Mouse (Mus musculus) heart, adult 2 months (tissue): Measurements from ENCODE around the gene Egfl8. TPM values are rescaled to one million over a fixed set of nuclear protein-coding genes. Genes with fewer than 3 reads are reported as not detected.

Source experiments
- DNase-seq, 2 experiments: peaks; one replicate each; pipeline ENCODE4 v3.0.0; 2021
- H3K27ac ChIP-seq: fragments of 200-600 bp; 2 replicates; pipeline ENCODE4 v1.8.1; 2022
- H3K27me3 ChIP-seq: fragments of 200-500 bp; 2 replicates; pipeline ENCODE4 v1.6.1; 2012; ENCODE audit warnings: mild to moderate bottlenecking, low read length, inconsistent platforms, mixed read lengths; ENCODE audit not compliant: control insufficient read depth, insufficient read depth
- H3K36me3 ChIP-seq: fragments of 200-500 bp; 2 replicates; pipeline ENCODE4 v1.6.1; 2012; ENCODE audit warnings: low read length, inconsistent platforms; ENCODE audit not compliant: control insufficient read depth, insufficient read depth
- H3K4me1 ChIP-seq: fragments of 200-500 bp; 2 replicates; pipeline ENCODE4 v1.6.1; 2011; ENCODE audit warnings: low read length; ENCODE audit not compliant: control insufficient read depth, insufficient read depth
- H3K4me3 ChIP-seq: fragments of 200-600 bp; 2 replicates; pipeline ENCODE4 v1.8.1; 2022
- H3K79me2 ChIP-seq: fragments of 200-500 bp; replicated peaks from 2 replicates; pipeline ENCODE4 v1.6.1; 2012; ENCODE audit warnings: mild to moderate bottlenecking, inconsistent platforms, low read length, moderate library complexity, mixed read lengths; ENCODE audit not compliant: control insufficient read depth, insufficient read depth
- H3K9ac ChIP-seq: fragments of 200-500 bp; 2 replicates; pipeline ENCODE4 v1.6.1; 2012; ENCODE audit warnings: low read depth, mild to moderate bottlenecking, control low read depth, inconsistent platforms, low read length, mixed read lengths
- CTCF ChIP-seq: fragments of 200-600 bp; IDR thresholded peaks from 2 replicates; pipeline ENCODE4 v1.8.1; 2022; ENCODE audit warnings: antibody characterized with exemption, mild to moderate bottlenecking, moderate library complexity
- EP300 ChIP-seq: fragments of 200-500 bp; IDR thresholded peaks from 2 replicates; pipeline ENCODE4 v1.6.1; 2011; ENCODE audit warnings: low read depth, low read length, control low read depth; ENCODE audit not compliant: insufficient read depth
- POLR2A ChIP-seq: fragments of 200-500 bp; IDR thresholded peaks from 2 replicates; pipeline ENCODE4 v1.6.1; 2011; ENCODE audit warnings: mild to moderate bottlenecking, low read depth, low read length, control low read depth; ENCODE audit not compliant: insufficient read depth
- WGBS: fragments of 180-500 bp; shearing (Covaris S2); methylation state at CpG from one replicate; pipeline ENCODE4 v1.1.7; 2018; 5-methylcytosine and 5-hydroxymethylcytosine counted together
- intact Hi-C: fragments of 180-260 bp; cut with DNase I; formaldehyde crosslinking; loops from one replicate; pipeline ENCODE4 v1.15.1; 2025
- polyA plus RNA-seq: library from polyadenylated mRNA; depleted of rRNA; stranded (reverse); fragments of >200 nt; gene quantifications from 2 replicates; pipeline ENCODE4 v1.2.3, GENCODE M21; 2012
- total RNA-seq, 2 experiments: library from RNA; stranded (reverse); gene quantifications; 2 replicates each; pipeline ENCODE4 v1.2.3; 2021

The Egfl8 gene
- total and polyA plus RNA-seq, 3 experiments = 1.2 to 2.4 (median 1.8) TPM

- no peaks in the 10 kb centered on the region for H3K36me3 ChIP-seq
- H3K4me3 ChIP-seq = no peak overlapping the region
- DNase-seq = no peak
- no peaks in the 10 kb centered on the region for H3K27me3 ChIP-seq
- intact Hi-C loops = no loop called here
- no peaks in the 10 kb centered on the region for H3K79me2 ChIP-seq
- no peak overlapping the region for H3K9ac ChIP-seq
- 91% methylated on average over 3 of the region's 3 CpGs for WGBS
- no peak overlapping the region for H3K27ac ChIP-seq
- H3K4me1 ChIP-seq = no peaks in the 10 kb centered on the region
- TF ChIP-seq POLR2A (no peak), EP300 (no peak), CTCF (no peak)
These were observed 37.7 kb downstream of the Egfl8 start for GRCm38 (mm10) chr17:34578070-34578469.

GRCm38 (mm10) chr17:34576577-34576976 is 39.2 kb downstream of the Egfl8 start:
- H3K79me2 ChIP-seq = no peaks in the 10 kb centered on the region
- H3K4me3 ChIP-seq = no peak overlapping the region
- intact Hi-C loops = no loop called here
- no peaks in the 10 kb centered on the region for H3K4me1 ChIP-seq
- no peak for DNase-seq
- no peak overlapping the region for H3K27ac ChIP-seq
- no peak overlapping the region for H3K9ac ChIP-seq
- H3K27me3 ChIP-seq = no peaks in the 10 kb centered on the region
- 48% methylated on average over 5 of the region's 5 CpGs for WGBS
- H3K36me3 ChIP-seq = no peaks in the 10 kb centered on the region
- TF ChIP-seq EP300 = no peak
- no peak for TF ChIP-seq POLR2A
- TF ChIP-seq CTCF = no peak

GRCm38 (mm10) chr17:34572361-34572760 is 43.4 kb downstream of the Egfl8 start:
- H3K4me3 ChIP-seq = no peak overlapping the region
- 48% methylated on average over 15 of the region's 15 CpGs for WGBS
- H3K27me3 ChIP-seq = no peaks in the 10 kb centered on the region
- no peak for DNase-seq
- TF ChIP-seq EP300 (no peak), CTCF (no peak), POLR2A (no peak)
- no peak overlapping the region for H3K9ac ChIP-seq
- no peak overlapping the region for H3K27ac ChIP-seq
- intact Hi-C loops = loop anchor here (2.0 kb wide), 1 partner anchor 46 kb away; no protein-coding TSS in a partner anchor
- no peaks in the 10 kb centered on the region for H3K4me1 ChIP-seq
- H3K36me3 ChIP-seq = no peaks in the 10 kb centered on the region
- H3K79me2 ChIP-seq = no peaks in the 10 kb centered on the region

GRCm38 (mm10) chr17:34571875-34572274 is 43.9 kb downstream of the Egfl8 start:
- Histone ChIP-seq H3K79me2 (no peaks in the 10 kb centered on the region), H3K36me3 (no peaks in the 10 kb centered on the region), H3K27ac (no peak overlapping the region), H3K4me3 (no peak overlapping the region), H3K27me3 (no peaks in the 10 kb centered on the region), H3K9ac (no peak overlapping the region), H3K4me1 (no peaks in the 10 kb centered on the region)
- no peak for DNase-seq
- no peak for TF ChIP-seq POLR2A
- peak; percentile 75 for TF ChIP-seq CTCF
- 0 out of 2 replicates have a peak, but pooled peaks have one; percentile 32 for TF ChIP-seq EP300
- intact Hi-C loops = loop anchor here (2.0 kb wide), 1 partner anchor 47 kb away; no protein-coding TSS in a partner anchor
- WGBS = 26% methylated on average over 5 of the region's 5 CpGs

DNA sequence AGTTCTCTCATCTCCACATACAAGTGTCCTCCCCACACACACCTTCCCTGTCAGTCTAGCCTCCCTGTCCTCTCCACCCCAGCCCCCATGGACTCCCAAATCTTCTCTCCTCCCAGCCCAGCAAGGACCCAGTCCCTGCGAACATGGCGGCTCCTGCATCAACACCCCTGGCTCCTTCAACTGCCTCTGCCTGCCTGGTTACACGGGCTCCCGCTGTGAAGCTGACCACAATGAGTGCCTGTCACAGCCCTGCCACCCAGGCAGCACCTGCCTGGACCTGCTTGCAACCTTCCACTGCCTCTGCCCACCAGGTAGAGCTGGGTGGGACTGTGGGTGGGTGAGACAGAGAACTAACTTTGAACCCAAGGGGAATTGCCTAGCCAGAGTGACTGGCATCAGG is 45.9 kb downstream of the Egfl8 start:
- no peak for DNase-seq
- Histone ChIP-seq H3K36me3 (no peaks in the 10 kb centered on the region), H3K27me3 (no peaks in the 10 kb centered on the region), H3K4me1 (peaks cover 1% of the 10 kb centered on the region), H3K79me2 (no peaks in the 10 kb centered on the region), H3K9ac (no peak overlapping the region), H3K4me3 (no peak overlapping the region), H3K27ac (no peak overlapping the region)
- TF ChIP-seq POLR2A (no peak), CTCF (no peak), EP300 (no peak)
- 73% methylated on average over 4 of the region's 4 CpGs for WGBS
- intact Hi-C loops = no loop called here

- Histone ChIP-seq H3K27me3 (no peaks in the 10 kb centered on the region), H3K27ac (no peak overlapping the region), H3K79me2 (no peaks in the 10 kb centered on the region), H3K36me3 (no peaks in the 10 kb centered on the region), H3K4me1 (peaks cover 1% of the 10 kb centered on the region), H3K9ac (no peak overlapping the region), H3K4me3 (no peak overlapping the region)
- intact Hi-C loops = no loop called here
- no peak for TF ChIP-seq CTCF
- TF ChIP-seq EP300 = no peak
- no peak for TF ChIP-seq POLR2A
- WGBS = 82% methylated on average over 13 of the region's 13 CpGs
- DNase-seq = no peak
These were observed 47.4 kb downstream of the Egfl8 start for GRCm38 (mm10) chr17:34568421-34568820.
